Mouse (Mus musculus): ENCODE measurements around the gene Xrcc2. TPM values are rescaled to one million over a fixed set of nuclear protein-coding genes. Genes with fewer than 3 reads are reported as not detected.
A peak's percentile ranks its signal among the peaks of the same experiment; 100 is the strongest.
"Not testable (repeated sequence)": the region's sequence is repeated elsewhere in the genome, so short reads cannot be mapped to it uniquely, and the experiment has no call there.

The Xrcc2 gene
- 2.6 and 3.2 TPM in 2 replicates for total RNA-seq (2017)

DNA sequence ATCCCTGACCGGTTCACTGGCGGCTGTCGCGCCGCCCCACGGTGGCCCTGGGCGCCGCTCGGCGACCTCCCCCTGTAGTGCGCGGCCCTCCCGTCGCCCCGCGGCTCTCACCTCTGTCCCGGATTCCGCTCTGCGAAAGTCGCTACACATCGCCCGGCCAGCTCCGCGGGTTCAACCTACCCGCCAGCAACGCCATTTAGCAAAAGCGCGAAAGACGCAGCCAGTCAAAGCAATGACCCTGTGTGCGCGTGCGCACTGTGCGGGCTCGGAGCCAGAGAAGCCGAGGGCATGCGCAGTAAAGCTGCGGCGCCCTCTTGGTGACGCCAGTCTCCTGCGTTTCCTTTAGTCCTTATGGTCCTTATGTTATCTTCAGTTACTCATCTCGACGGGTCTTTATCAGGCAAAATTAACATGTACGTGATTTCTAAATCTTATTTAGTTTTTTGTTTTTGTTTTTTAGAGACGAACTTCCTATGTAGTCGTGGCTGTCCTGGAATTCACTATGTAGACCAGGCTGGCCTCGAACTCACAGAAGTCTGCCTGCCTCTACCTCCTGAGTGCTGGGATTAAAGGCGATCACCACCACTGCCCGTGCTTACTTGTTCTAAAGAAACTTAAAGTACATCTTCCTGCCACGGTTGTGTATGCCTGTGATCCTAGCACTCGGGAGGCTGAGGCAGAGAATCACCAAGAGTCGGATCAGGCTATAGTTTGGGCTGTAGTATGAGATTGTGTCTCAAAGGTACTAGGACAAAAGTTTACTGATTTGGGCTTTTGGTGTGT, at the start of gene Xrcc2:
Xrcc2 (minus strand) TSS at position 259 of the 783 bp plus-strand sequence.
- peak; percentile 93 for ATAC-seq (ENCODE audit: extremely low read depth, insufficient number of reproducible peaks, low FRiP score, poor library complexity, severe bottlenecking)

DNA sequence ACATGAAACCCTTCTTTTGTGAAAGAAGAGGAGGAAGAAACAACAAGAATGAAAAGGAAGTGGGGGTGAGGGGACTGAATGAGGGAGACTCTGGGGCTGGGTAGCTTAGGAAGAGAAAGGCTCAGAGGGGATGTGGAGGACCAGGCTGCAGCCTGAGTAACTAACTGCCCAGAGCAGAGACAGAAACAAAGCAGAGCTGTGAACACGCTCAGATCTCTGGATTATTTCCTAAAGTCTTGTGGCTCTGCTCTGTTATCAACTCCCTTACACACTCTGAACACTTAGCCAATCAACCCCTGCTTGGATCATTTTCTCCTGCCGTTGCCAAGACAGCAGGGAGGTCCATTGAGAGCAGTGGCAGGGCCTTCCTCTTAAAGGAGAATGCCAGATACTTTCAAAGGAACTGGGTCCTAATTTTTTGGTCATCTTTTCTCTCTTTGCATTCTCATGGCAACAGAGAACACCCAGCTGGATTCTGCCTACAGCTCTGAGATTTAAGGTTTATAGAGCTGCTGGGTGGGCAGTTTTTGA, 48.7 kb upstream of the Xrcc2 start:
- no peak for ATAC-seq (ENCODE audit: extremely low read depth, insufficient number of reproducible peaks, low FRiP score, poor library complexity, severe bottlenecking)

DNA sequence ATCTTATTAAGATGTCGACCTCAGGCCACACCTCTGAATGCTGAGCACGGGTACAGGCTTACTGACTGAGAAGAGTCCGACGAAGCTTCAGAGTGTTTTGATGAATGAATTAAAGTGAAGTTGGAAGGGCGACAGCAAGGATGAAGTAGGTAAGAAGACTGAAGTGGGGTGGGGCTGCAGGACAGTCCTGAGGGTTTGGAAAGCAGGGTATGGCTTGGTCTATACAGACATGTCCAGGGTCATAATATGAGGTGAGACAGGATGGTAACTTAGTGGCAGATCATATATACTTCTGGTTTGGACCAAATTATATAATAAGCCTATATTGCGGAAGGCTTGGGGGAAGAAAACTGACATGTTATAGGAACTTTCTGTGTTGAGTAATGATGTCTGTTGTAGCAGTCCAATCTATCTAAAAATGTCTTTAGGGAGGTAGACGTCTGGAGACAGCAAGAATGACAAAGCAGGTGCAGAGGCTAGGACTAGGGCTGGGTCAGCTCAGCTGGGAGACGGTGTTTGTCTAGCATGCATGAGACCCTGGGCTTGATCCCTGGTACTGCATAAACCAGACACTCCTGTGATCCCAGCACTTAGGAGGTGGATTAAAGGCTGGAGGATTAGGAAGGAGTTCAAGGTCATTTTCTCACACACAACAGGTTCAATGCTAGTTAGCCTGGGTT, 48.1 kb upstream of the Xrcc2 start:
- ATAC-seq (ENCODE audit: extremely low read depth, insufficient number of reproducible peaks, low FRiP score, poor library complexity, severe bottlenecking): no peak

DNA sequence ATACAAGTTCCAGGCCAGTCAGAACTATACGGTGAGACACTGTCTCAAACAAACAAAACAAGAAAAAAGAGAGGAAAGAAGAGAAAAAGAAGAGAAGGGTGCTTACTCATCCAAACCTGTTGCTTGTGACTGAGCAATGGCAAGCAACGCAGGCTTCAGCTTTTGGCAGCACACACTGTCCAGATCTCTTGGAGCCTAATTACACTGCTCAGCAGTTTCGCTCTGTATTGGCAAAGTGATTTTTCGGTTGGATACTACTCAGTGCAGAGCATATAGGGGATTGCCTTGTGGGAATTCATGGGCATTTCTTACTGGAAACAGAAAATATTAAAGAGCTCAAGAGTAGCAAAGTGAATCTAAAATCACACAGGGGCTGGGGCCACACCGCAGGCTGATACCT, 47.2 kb upstream of the Xrcc2 start:
- no peak for ATAC-seq (ENCODE audit: extremely low read depth, insufficient number of reproducible peaks, low FRiP score, poor library complexity, severe bottlenecking)

GRCm38 (mm10) chr5:25751552-25751951, 45.9 kb upstream of the Xrcc2 start:
- ATAC-seq (ENCODE audit: extremely low read depth, insufficient number of reproducible peaks, low FRiP score, poor library complexity, severe bottlenecking): no peak

DNA sequence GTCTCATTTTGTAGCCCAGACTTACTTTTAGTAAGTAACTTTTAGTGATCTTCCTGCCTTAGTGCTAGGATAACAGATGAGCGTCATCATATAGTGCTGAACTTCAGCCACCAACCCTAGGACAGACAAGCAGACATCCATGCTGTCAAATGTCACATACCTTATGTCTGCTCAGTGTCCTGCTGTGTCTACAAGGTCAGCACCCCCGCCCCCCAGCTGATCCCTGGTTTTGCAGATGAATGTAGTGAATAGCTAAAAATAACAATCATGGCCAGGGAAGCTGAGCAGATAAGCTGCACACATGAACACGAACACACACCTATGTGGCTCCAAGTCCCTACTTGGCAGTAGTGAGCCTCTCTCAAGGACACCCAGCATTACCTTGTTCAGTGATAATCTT, 43.0 kb upstream of the Xrcc2 start:
- no peak for ATAC-seq (ENCODE audit: extremely low read depth, insufficient number of reproducible peaks, low FRiP score, poor library complexity, severe bottlenecking)

- ATAC-seq (ENCODE audit: extremely low read depth, insufficient number of reproducible peaks, low FRiP score, poor library complexity, severe bottlenecking): no peak
These were observed 42.3 kb upstream of the Xrcc2 start for GRCm38 (mm10) chr5:25747904-25748303.

DNA sequence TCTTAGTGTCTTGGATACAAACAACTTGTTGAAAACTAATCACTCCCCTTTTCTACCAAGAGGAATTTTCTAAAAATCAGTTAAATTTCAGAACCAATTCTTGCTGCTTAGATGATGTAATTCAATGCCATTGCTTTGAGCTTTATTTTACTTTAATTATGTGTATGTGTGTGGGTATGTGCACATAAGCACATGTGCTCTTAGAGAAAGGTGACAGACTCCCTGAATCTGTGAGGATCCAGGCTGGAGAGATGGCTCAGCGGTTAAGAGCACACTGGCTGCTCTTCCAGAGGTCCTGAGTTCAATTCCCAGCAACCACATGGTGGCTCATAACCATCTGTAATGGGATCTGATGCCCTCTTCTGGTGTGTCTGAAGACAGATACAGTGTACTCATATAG, 33.3 kb upstream of the Xrcc2 start:
- ATAC-seq (ENCODE audit: extremely low read depth, insufficient number of reproducible peaks, low FRiP score, poor library complexity, severe bottlenecking): not testable (repeated sequence)

- no peak for ATAC-seq (ENCODE audit: extremely low read depth, insufficient number of reproducible peaks, low FRiP score, poor library complexity, severe bottlenecking)
These were observed 32.8 kb upstream of the Xrcc2 start for GRCm38 (mm10) chr5:25738448-25738847.

- no peak for ATAC-seq (ENCODE audit: extremely low read depth, insufficient number of reproducible peaks, low FRiP score, poor library complexity, severe bottlenecking)
These were observed 30.2 kb upstream of the Xrcc2 start for GRCm38 (mm10) chr5:25735861-25736260.

- ATAC-seq (ENCODE audit: extremely low read depth, insufficient number of reproducible peaks, low FRiP score, poor library complexity, severe bottlenecking): no peak
These were observed 28.7 kb upstream of the Xrcc2 start for GRCm38 (mm10) chr5:25734318-25734717.

- ATAC-seq (ENCODE audit: extremely low read depth, insufficient number of reproducible peaks, low FRiP score, poor library complexity, severe bottlenecking): no peak
These were observed 18.6 kb upstream of the Xrcc2 start for GRCm38 (mm10) chr5:25724134-25724675.

- no peak for ATAC-seq (ENCODE audit: extremely low read depth, insufficient number of reproducible peaks, low FRiP score, poor library complexity, severe bottlenecking)
These were observed 17.4 kb upstream of the Xrcc2 start for GRCm38 (mm10) chr5:25723016-25723415.

GRCm38 (mm10) chr5:25719390-25719789, 13.8 kb upstream of the Xrcc2 start:
- ATAC-seq (ENCODE audit: extremely low read depth, insufficient number of reproducible peaks, low FRiP score, poor library complexity, severe bottlenecking): no peak

- ATAC-seq (ENCODE audit: extremely low read depth, insufficient number of reproducible peaks, low FRiP score, poor library complexity, severe bottlenecking): not testable (repeated sequence)
These were observed 7.5 kb upstream of the Xrcc2 start for GRCm38 (mm10) chr5:25713001-25713706.

DNA sequence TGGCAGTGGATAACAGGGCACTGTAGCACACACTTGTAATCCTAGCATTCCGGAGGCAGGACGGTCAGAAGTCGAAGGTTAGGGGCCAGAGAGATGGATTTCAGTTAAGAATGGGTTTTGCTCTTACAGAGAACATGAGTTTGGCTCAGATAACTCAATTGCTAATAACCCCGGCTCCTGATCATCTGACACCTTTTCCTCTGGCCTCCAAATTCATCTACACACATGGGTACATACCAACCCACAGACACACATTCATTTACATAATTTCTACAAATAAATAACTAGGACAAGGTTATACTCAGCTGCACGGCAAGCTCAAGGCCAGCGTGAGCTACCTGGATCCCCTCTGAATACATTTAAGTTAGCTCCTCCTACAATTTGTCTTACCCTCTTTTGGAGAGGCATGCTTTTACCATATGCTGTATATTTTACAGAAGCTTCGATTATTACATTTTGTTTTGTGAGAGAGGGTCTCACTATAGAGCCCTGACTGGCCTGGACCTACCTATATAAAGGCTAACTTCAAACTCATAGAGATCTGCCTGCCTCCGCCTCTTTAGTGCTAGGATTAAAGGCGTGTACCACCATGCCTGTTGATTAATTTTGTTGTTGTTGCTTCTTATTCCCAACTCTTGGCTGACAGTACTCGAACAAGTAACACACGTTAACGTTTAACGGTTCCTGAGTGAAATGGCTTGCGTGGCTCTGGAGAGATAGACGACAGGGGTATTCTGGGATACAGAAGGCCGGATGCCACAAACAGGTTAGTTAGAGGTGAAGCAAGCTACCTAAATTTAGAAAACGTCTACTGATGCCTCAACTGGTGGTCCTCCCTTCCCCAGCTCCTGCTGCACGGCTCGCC, 691 bp downstream of the Xrcc2 start:
- no peak for ATAC-seq (ENCODE audit: extremely low read depth, insufficient number of reproducible peaks, low FRiP score, poor library complexity, severe bottlenecking)

DNA sequence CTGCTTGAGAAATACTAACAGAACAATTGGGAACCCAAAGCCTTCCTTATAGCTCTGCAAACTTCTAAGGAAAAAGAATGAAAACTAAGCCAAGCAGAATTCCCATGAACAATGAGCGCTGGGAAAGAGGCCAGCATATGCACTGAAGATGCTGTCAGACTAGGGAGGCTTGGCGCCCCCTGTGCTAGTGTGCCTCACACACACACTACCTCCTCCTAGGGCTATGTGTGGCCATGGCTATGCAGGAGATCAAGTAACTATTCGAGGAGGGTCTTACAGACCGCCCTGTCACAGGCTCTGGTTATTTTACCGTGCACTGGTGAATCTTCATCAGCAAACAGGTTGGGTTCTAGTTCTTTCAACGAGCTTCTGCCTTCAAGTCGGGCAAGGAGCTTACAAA, 7.7 kb downstream of the Xrcc2 start:
- ATAC-seq (ENCODE audit: extremely low read depth, insufficient number of reproducible peaks, low FRiP score, poor library complexity, severe bottlenecking): no peak

GRCm38 (mm10) chr5:25696256-25696655, 9.4 kb downstream of the Xrcc2 start:
- no peak for ATAC-seq (ENCODE audit: extremely low read depth, insufficient number of reproducible peaks, low FRiP score, poor library complexity, severe bottlenecking)
